Mouse (Mus musculus) heart, adult 11 months (tissue): ENCODE measurements at regions not wholly inside any gene's neighbourhood (a gene's known extent, or its start where the extent isn't known, plus 50 kb on each side); places are given as distances from the start of the nearest gene placed in this dataset.

ENCODE experiments used
- DNase-seq: peaks from one replicate; pipeline ENCODE4 v3.0.0; 2022

DNA sequence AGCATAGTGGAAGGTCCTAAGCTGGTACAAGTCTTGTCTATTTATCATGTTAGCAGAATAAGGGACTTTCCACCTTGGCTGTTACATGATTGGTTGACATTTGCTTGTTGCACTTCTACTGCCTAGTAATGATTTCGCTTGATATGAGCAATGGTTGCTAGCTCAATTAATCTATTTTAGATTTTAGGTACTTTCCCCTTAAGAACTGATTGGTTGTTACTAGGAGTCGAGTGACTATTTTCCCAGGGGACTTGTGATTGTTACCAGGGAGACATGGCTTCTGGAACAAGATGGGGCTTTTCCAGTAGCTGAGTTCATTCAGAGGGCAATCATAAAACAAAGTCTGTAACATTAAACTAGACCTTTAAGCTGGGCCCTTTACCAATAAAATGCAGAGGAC is 100.9 kb downstream of the Nup35 start:
- DNase-seq = peak; percentile 87

GRCm38 (mm10) chr2:80724085-80724484 is 107.0 kb downstream of the Nup35 start:
- no peak for DNase-seq

- DNase-seq = no peak
Observed at GRCm38 (mm10) chr2:80731324-80731723, 114.3 kb downstream of the Nup35 start.

- no peak for DNase-seq
Observed at GRCm38 (mm10) chr2:80746737-80747136, 129.7 kb downstream of the Nup35 start.

DNA sequence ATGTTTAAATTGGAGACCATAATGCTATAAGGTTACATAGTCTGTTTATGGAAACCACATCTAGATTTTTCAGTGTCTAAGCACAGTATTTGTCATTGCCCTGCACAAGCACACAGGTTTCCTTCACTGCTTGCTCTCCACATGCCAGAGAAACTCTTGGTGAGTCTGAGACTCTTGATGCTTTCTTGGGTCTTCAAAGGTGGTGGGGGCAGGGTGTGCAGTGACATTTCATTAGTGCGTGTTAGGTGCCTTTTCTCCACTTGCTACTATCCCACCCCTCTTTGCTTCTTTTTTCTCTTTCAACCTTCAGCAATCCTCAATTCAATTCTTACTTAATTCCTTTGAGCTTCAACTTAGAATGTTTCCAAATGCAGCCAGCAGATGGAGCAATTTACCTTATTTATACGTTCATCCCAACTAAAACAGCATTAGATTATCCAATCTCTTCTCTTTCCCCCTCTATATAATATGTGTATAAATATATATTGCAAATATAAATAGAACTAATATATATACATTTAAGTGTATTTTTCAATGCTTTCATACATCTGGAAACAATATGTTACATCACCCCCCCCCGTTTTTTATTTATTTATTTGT is 145.1 kb downstream of the Nup35 start:
- DNase-seq = no peak

- no peak for DNase-seq
Observed at GRCm38 (mm10) chr2:80771176-80771575, 154.1 kb downstream of the Nup35 start.

- DNase-seq = no peak
Observed at GRCm38 (mm10) chr2:80772455-80772854, 155.4 kb downstream of the Nup35 start.

DNA sequence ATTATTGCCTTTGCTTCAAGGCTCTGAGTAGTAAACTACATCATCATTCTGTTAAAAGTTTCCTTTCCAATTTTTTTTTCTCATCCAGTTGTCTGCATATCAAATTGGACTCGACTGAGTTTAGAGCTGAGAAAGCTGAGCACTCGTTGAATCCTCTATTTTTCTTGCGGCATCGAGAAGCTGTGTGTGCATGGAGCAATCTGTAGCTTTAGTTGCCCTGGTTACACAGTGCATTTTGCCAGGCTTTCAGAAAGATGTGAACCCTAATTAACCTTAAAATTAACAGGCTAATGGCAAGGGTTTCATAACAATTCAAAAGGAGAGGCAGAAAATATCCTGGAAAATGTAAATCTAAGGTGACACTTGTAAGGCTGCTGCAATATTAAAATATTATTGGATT is 169.3 kb downstream of the Nup35 start:
- no peak for DNase-seq

GRCm38 (mm10) chr2:80793345-80794147 is 176.5 kb downstream of the Nup35 start:
- DNase-seq = no peak

- DNase-seq = no peak
Observed at GRCm38 (mm10) chr2:80794148-80794507, 177.1 kb downstream of the Nup35 start.

DNA sequence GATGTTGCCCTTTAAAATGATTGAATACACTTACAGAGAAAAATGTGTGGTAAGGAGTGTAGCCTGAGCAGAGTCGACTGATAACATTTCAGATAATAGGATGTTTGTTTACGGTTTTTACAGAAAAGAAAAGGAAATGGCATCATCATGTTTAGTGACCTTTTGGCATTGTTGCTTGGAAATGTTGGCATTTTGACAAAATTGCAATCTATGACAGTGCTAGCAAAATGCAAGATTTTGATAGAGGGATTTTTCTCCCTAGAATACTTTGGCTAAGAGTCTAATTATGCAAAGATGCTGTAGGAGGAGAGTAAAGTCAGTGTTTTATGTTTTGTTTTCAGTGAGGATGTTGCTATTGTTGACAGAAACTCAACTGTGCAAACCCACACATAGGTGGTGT is 202.2 kb downstream of the Nup35 start:
- no peak for DNase-seq

- DNase-seq = peak; percentile 68
Observed at GRCm38 (mm10) chr2:80851056-80851455, 234.0 kb downstream of the Nup35 start.

- peak; percentile 54 for DNase-seq
Observed at GRCm38 (mm10) chr2:80855214-80855613, 238.2 kb downstream of the Nup35 start.

DNA sequence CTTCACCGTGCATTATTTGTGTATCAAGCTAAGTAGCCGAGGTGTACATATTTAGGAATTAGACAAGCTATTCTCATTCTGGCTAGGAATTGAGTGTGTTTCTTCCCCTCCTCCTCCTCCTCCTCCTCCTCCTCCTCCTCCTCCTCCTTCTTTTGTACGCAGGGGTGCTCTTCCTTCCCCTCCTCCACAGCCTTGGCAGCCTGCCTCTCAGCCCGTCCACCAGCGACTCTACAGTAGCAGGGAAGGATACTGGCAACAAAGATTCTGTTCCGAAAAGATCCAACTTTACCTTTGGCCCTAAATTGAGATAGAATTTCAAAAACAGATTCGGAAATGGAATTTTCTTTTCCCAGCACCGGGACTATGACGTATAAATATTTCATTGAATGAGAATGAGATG is 253.0 kb downstream of the Nup35 start:
- DNase-seq = no peak

- no peak for DNase-seq
Observed at GRCm38 (mm10) chr2:80870458-80870857, 253.4 kb downstream of the Nup35 start.

DNA sequence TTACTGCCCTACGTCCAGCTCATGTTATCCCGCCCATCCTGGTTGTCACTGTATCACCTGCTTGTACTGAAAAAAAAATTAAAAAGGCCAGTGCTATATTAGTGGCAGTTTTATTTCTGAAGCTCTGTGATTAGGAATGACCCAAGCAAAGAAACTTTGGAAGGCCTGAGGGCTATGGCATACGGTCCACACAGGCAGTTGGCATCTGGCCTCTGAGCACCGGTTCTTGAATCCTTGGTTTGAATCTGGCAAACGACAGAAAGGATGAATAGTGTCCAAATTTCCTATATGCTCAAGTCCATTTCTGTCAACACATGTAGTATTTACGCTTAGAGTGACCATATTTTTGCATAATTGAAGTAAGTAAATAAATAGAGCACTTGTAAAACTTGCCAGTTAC is 254.3 kb downstream of the Nup35 start:
- DNase-seq = no peak

DNA sequence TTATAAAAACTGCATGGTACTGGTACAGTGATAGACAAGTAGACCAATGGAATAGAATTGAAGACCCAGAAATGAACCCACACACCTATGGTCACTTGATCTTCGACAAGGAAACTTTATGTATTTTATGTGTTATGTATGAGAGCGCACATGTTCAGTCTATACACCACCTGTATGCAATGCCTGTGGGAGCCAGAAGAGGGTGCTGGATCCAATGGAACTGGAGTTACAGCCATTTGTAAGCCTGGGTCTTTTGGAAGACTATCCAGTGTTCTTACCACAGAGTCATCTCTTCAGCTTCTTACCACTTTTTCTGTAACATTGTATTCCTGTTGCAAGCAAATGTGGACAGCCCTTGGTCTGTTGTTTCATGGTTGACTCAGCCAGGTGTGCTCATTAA is 261.4 kb downstream of the Nup35 start:
- no peak for DNase-seq

DNA sequence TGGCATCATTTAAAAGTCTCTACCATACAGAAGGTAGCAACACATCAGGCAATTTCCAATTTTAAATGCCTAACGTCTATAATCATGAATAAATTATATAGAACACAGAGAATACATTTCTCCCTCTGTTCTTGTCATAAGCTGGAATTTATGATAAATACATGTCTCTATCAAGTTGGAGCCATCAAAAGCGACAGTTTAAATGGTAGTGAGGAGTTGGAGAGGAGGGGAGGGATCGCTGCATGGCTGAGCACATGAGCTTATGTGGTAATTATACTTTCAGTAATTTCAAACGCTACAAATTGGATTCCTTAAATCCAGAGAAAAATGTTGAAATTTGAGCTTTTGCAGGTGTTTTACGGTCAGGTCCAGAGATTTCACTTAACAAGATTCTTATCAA is 267.2 kb downstream of the Nup35 start:
- DNase-seq = no peak

DNA sequence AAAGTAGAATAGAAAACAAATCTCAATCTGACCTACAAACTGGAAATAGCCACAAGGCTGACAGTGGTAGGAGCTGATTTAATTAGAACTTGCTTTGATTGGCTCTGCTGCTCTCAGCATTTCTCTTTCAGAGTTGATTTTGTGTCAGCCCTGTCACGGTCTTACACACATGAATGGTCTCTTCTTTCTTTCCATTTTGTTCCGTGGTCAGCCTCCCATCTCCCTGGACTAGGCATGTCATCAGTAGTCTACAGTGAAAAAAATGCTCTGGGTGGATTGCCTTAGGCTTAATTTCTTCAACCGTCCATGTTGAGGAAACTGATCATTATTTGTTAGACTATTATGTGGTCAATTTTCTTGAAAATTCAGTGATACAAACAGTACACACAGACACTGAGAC is 285.0 kb downstream of the Nup35 start:
- DNase-seq = no peak

- DNase-seq = no peak
Observed at GRCm38 (mm10) chr2:80913478-80913877, 296.4 kb downstream of the Nup35 start.

GRCm38 (mm10) chr2:80945521-80945920 is 328.5 kb downstream of the Nup35 start:
- no peak for DNase-seq

DNA sequence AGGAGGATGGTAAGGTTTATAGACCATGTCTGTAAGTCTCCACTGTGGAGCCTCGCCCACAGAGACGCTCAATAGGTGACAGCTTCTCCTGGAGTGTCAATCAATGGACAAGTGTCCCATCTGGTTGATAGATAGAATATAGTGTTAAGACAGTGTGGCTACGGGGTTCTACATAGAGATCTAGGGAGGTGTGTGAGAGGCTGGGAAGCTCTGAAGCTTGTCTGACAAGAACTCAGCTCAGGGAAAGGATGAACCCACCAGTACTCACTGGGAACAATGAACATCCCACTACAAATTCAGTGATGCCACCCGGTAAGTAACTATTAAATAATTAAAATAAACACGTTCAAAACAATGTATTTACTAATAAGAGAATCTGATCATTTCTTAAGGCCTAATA is 349.7 kb downstream of the Nup35 start:
- no peak for DNase-seq

GRCm38 (mm10) chr2:80967260-80967659 is 350.2 kb downstream of the Nup35 start:
- DNase-seq = no peak

GRCm38 (mm10) chr2:80969354-80969753 is 352.3 kb downstream of the Nup35 start:
- no peak for DNase-seq

DNA sequence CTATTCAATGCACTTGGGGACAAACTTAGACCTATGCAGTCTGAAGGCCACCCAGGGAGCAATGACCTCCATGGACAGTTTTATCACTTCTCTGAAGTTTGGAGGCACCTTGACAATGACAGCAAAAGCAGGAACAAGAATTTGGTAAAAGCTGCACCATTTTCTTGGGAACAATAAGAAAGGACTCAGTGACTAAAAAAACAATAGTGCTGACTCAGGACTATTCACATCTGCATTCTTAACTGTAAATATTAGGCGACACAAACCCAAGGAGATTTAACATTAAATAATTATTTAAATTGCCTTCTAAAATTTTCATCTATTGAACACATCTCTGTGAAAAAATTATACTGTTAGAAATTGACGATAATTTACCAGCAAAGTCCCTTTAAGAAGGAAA is 356.2 kb downstream of the Nup35 start:
- DNase-seq = no peak
